Mouse (Mus musculus): ENCODE results near the gene Gm13941. TPM values are rescaled to one million over a fixed set of nuclear protein-coding genes. Genes with fewer than 3 reads are reported as not detected.
A peak's percentile ranks its signal among the peaks of the same experiment; 100 is the strongest.

Gene Gm13941
- not detected in 2 replicates for polyA plus RNA-seq (2014; fragmentation: Nextera tagmentation; extraction: Ambion mirVana)

DNA sequence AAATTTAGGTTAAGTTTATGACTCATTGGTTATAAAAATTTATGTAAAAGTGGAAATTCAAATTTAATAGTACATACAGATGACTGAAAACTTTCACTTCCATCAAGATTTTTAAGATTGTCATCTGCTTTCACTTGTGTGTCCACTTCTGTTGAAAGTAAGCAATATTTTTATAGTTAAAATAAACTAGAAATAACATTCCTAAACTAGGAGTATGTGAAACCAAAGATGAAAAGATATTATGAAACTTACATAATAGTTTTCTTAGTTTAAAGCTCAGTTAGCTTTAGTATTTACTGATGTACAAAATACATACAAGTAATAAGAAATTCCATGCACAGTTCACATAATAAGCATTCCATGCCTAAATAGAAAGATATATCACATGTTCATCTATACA lies at the start of gene Gm13941:
TSS of gene Gm13941 (minus strand) at position 101 of the 400 bp plus-strand sequence.
- Histone ChIP-seq H3K27ac (ENCODE audit: low read depth, low read length) (no peak within 1 kb of the TSS), H3K4me2 (ENCODE audit: low read depth, low read length) (no peak within 1 kb of the TSS), H3K9ac (replicated peaks; ENCODE audit: low read depth, low read length) (no peak within 1 kb of the TSS), H3K4me1 (ENCODE audit: control insufficient read depth, insufficient read depth, low read length) (no peaks in the 10 kb centered on the region), H3K9me3 (ENCODE audit: control insufficient read depth, low read length) (no peaks in the 10 kb centered on the region), H3K4me3 (ENCODE audit: low read depth, low read length) (no peak within 1 kb of the TSS), H3K27me3 (ENCODE audit: control insufficient read depth, insufficient read depth, low read length) (no peaks in the 10 kb centered on the region), H3K36me3 (ENCODE audit: control insufficient read depth, insufficient read depth, low read length) (no peaks in the 10 kb centered on the region)
- ATAC-seq (ENCODE audit: low read depth): no peak

DNA sequence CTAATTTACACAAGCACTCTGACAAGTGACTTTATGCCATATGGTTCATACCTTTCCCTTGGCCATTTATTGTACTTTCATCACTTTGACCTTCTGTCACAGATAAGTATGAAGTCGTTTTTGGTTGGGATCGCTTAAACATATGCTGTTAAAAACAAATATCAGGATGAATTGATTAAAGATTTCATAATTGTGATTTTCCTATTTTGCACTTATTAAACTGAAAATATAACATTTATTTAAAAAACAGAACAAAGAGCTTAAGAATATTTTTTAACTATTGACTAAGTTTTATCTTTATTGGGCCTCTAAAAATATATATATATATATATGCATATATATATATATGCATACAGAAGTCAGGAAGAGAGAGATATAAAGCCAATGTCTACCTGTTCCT lies 47.1 kb upstream of the Gm13941 start, which contains the start of gene Gm15130:
TSS of gene Gm15130 (minus strand) at position 101 of the 400 bp plus-strand sequence.
- no peak within 1 kb of the TSS for H3K27ac ChIP-seq (ENCODE audit: low read depth, low read length)
- 77% methylated on average over 2 of the region's 2 CpGs for WGBS
- no peaks in the 10 kb centered on the region for H3K36me3 ChIP-seq (ENCODE audit: control insufficient read depth, insufficient read depth, low read length)
- no peaks in the 10 kb centered on the region for H3K9me3 ChIP-seq (ENCODE audit: control insufficient read depth, low read length)
- no peak within 1 kb of the TSS for H3K4me2 ChIP-seq (ENCODE audit: low read depth, low read length)
- no peak within 1 kb of the TSS for H3K9ac ChIP-seq (replicated peaks; ENCODE audit: low read depth, low read length)
- H3K4me3 ChIP-seq (ENCODE audit: low read depth, low read length): no peak within 1 kb of the TSS
- no peak for ATAC-seq (ENCODE audit: low read depth)
- H3K4me1 ChIP-seq (ENCODE audit: control insufficient read depth, insufficient read depth, low read length): no peaks in the 10 kb centered on the region
- H3K27me3 ChIP-seq (ENCODE audit: control insufficient read depth, insufficient read depth, low read length): no peaks in the 10 kb centered on the region

DNA sequence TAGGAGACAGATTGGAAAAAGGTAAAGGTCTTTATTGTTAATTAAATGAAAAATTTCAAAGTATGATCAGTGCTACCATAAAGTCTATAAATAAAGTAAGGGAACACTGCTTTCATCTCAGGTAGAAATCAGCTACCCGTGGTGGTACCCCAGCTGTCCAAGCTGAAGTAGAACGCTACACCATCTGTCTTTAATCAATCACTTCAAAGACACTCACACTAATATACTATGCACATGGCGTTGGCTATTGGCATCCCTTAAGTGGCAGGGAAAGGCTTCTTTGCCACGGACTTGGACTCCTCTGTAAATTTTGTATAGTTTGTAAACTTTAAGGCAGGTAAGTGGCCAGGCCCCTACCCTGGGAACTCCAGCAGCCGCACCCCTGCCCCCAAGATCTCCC lies 30.0 kb upstream of the Gm13941 start:
- Histone ChIP-seq H3K36me3 (ENCODE audit: control insufficient read depth, insufficient read depth, low read length) (no peaks in the 10 kb centered on the region), H3K9ac (replicated peaks; ENCODE audit: low read depth, low read length) (no peak overlapping the region), H3K4me3 (ENCODE audit: low read depth, low read length) (no peak overlapping the region), H3K27ac (ENCODE audit: low read depth, low read length) (no peak overlapping the region), H3K4me2 (ENCODE audit: low read depth, low read length) (no peak overlapping the region), H3K4me1 (ENCODE audit: control insufficient read depth, insufficient read depth, low read length) (no peaks in the 10 kb centered on the region), H3K27me3 (ENCODE audit: control insufficient read depth, insufficient read depth, low read length) (no peaks in the 10 kb centered on the region), H3K9me3 (ENCODE audit: control insufficient read depth, low read length) (no peaks in the 10 kb centered on the region)
- 74% methylated on average over 5 of the region's 5 CpGs for WGBS
- no peak for ATAC-seq (ENCODE audit: low read depth)

DNA sequence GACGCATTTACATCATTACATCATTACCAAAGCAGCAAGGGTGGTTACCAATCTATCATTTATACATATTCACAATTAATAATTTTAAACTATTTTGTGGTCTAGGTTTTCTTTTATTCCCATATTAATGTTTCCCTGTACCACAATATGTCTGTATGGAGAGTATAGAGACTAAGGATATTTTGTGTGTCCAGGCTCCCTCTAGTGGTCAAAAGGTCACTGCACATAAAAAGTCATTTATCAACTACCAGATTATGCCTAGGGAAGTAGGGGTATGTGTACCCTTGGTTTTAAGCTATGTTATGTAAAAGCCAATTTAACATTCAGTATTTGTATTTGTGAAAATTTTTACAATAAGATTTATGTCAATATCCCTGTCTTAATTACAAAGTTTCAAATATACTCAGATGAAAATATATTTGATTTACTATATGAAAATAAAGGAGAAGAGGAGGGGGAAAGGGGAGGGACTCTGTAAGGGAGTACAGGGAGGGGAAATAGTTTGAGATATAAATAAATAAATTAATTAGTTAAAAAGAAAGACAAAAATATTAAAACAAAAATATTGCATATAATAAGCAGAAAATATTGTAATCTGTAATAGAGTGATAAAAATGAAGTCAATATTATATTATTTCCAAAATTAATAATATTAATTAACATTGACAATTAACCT lies 47.1 kb downstream of the Gm13941 start:
- peak; percentile 82; the same call in 1 of the 2 replicates for ATAC-seq (ENCODE audit: low read depth)

More for the DNA sequence above, 47.1 kb downstream of the Gm13941 start:
- H3K9ac ChIP-seq (replicated peaks; ENCODE audit: low read depth, low read length): no peak overlapping the region
- H3K36me3 ChIP-seq (ENCODE audit: control insufficient read depth, insufficient read depth, low read length): no peaks in the 10 kb centered on the region
- H3K4me2 ChIP-seq (ENCODE audit: low read depth, low read length): no peak overlapping the region
- H3K4me1 ChIP-seq (ENCODE audit: control insufficient read depth, insufficient read depth, low read length): no peaks in the 10 kb centered on the region
- H3K4me3 ChIP-seq (ENCODE audit: low read depth, low read length): no peak overlapping the region
- H3K27me3 ChIP-seq (ENCODE audit: control insufficient read depth, insufficient read depth, low read length): no peaks in the 10 kb centered on the region
- H3K9me3 ChIP-seq (ENCODE audit: control insufficient read depth, low read length): no peaks in the 10 kb centered on the region
- H3K27ac ChIP-seq (ENCODE audit: low read depth, low read length): no peak overlapping the region
- 98% methylated on average over 1 of the region's 1 CpGs for WGBS

Other genes with a start within 250 kb of the Gm13941 start
- 0.96 and 1.1 TPM in 2 replicates for gene Ano3, start 155.1 kb downstream of the Gm13941 start, polyA plus RNA-seq (2014; fragmentation: Nextera tagmentation; extraction: Ambion mirVana)
- not detected in 2 replicates for gene Gm15130, start 47.0 kb upstream of the Gm13941 start, polyA plus RNA-seq (2014; fragmentation: Nextera tagmentation; extraction: Ambion mirVana)
- gene 4930430A15Rik, start 123.6 kb upstream of the Gm13941 start, polyA plus RNA-seq (2014; fragmentation: Nextera tagmentation; extraction: Ambion mirVana): not detected in 2 replicates
- gene Olfr1275, start 129.3 kb upstream of the Gm13941 start, polyA plus RNA-seq (2014; fragmentation: Nextera tagmentation; extraction: Ambion mirVana): not detected in 2 replicates
- gene Olfr1276, start 148.5 kb upstream of the Gm13941 start, polyA plus RNA-seq (2014; fragmentation: Nextera tagmentation; extraction: Ambion mirVana): not detected in 2 replicates
- not detected in 2 replicates for gene Olfr1277, start 168.1 kb upstream of the Gm13941 start, polyA plus RNA-seq (2014; fragmentation: Nextera tagmentation; extraction: Ambion mirVana)
- not detected in 2 replicates for gene Olfr1278, start 184.2 kb upstream of the Gm13941 start, polyA plus RNA-seq (2014; fragmentation: Nextera tagmentation; extraction: Ambion mirVana)
- not detected in 2 replicates for gene Olfr1279, start 194.7 kb upstream of the Gm13941 start, polyA plus RNA-seq (2014; fragmentation: Nextera tagmentation; extraction: Ambion mirVana)
- gene Olfr1280, start 208.0 kb upstream of the Gm13941 start, polyA plus RNA-seq (2014; fragmentation: Nextera tagmentation; extraction: Ambion mirVana): not detected in 2 replicates
- not detected in 2 replicates for gene Olfr1281, start 220.5 kb upstream of the Gm13941 start, polyA plus RNA-seq (2014; fragmentation: Nextera tagmentation; extraction: Ambion mirVana)
- not detected in 2 replicates for gene Olfr1282, start 230.1 kb upstream of the Gm13941 start, polyA plus RNA-seq (2014; fragmentation: Nextera tagmentation; extraction: Ambion mirVana)

All from neural tube, embryonic 14.5 days (tissue).